Mouse (Mus musculus): ENCODE data around the gene Ly6g6f. TPM values are rescaled to one million over a fixed set of nuclear protein-coding genes. Genes with fewer than 3 reads are reported as not detected.
"Not testable (repeated sequence)": the region's sequence is repeated elsewhere in the genome, so short reads cannot be mapped to it uniquely, and the experiment has no call there.

Gene Ly6g6f
- polyA plus RNA-seq, 1 experiment from 2014 or later = 0.36 TPM

DNA sequence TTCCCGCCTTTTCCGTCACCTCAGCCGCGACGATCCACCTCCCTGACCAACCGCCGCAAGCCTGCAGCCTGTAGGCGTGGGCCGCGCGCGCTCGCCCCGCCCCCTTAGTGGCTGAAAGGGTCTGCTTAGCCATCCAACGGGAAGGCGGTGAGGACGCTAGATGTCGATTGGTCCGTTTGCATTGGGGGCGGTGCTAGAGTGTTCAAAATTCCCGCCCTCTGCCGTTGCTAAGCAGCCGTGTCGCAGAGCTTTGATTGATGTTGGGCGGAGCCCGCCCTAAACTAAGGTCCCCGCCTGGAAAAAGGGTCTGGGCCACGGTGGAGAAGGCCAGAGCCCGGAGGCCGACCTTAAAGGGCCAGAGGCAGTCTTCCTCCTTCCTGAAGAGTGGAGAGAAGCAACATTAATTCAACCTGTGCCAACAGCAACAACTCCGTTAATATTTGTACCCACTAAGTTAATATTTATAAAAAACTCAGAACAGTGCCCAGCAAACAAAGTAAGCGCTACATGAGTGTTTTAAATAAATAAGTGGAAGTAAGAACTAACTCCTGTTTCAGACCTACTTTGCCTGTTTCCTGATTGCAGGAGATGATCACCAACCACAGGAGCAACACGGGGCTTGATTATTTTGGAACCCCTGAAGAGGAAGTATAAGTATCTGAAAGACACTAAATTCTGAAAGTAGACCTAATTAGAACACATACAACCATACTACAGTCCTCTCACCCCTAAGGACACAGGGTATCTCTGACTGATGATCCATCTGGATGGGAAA, 38.5 kb downstream of the Ly6g6f start, which contains the start of gene Msh5:
Msh5 (minus strand) TSS at position 65 of the 775 bp plus-strand sequence.
- peak; percentile 97 for ATAC-seq (replicated peaks; ENCODE audit: insufficient number of reproducible peaks, low FRiP score, low TSS enrichment, low read depth)
- Histone ChIP-seq H3K9me3 (replicated peaks; ENCODE audit: control insufficient read depth, low read length) (no peaks in the 10 kb centered on the region), H3K4me1 (ENCODE audit: control insufficient read depth, insufficient read depth, low read length) (no peaks in the 10 kb centered on the region; the same call in 1 of the 2 replicates), H3K27ac (replicated peaks; ENCODE audit: low read depth, low read length) (peak within 1 kb of the TSS; percentile 48; the same call in 1 of the 2 replicates), H3K36me3 (replicated peaks; ENCODE audit: control insufficient read depth, insufficient read depth, low read depth, low read length) (no peaks in the 10 kb centered on the region), H3K4me2 (ENCODE audit: low read depth, low read length) (peak within 1 kb of the TSS; percentile 87), H3K4me3 (ENCODE audit: low read depth, low read length) (peak within 1 kb of the TSS; percentile 41), H3K27me3 (ENCODE audit: control insufficient read depth, insufficient read depth, low read length) (no peaks in the 10 kb centered on the region), H3K9ac (replicated peaks; ENCODE audit: low read length) (peak within 1 kb of the TSS; percentile 80)
- DNase-seq (ENCODE audit: low spot score) = peak; percentile 100
- WGBS = 3% methylated on average over 31 of the region's 33 CpGs

DNA sequence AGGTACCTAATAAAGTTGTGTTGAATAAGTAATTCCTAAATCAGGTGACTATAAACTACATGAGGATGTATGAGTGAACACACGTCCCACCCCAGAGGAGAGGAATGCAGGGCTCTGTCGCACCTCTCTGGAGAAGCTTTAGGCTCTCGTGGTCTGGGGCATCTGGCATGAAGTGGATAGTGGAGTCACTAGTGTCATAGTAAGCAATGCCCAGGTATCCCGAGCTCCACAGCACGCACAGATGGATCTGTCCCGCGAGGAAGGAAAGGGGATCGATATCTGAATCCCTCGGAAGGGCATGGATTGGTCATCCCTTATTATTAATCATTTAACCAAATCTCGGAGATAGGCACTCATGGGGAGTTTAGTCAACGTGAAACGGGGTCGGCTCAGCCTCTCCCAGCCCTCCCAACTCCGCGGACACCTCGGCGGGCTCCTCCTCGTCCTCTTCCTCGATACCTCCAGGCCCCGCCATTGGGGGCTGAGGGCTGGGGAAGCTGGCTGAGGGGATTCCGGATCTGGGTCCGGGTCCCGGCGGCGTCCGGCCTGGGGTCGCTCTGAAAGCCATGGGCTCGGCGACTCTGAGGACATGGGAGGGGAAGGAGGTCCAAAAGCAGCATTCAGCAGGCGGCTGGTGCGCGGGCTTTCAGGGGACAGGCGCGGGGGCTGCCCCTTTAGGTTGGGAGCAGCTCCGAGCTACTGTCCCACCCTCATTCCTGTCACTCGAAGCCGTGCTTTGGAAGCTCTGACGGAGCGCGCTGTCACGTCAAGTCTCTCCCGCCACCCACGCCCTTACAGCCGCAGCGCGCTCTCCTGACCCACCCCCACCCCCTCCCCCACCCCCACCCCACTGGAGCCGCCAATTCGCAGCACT, 39.4 kb downstream of the Ly6g6f start:
- peak overlapping the region; percentile 48; the same call in 1 of the 2 replicates for H3K27ac ChIP-seq (replicated peaks; ENCODE audit: low read depth, low read length)
- H3K9ac ChIP-seq (replicated peaks; ENCODE audit: low read length) = peak overlapping the region; percentile 80
- H3K27me3 ChIP-seq (ENCODE audit: control insufficient read depth, insufficient read depth, low read length) = no peaks in the 10 kb centered on the region
- no peaks in the 10 kb centered on the region; the same call in 1 of the 2 replicates for H3K4me1 ChIP-seq (ENCODE audit: control insufficient read depth, insufficient read depth, low read length)
- no peaks in the 10 kb centered on the region for H3K36me3 ChIP-seq (replicated peaks; ENCODE audit: control insufficient read depth, insufficient read depth, low read depth, low read length)
- H3K4me3 ChIP-seq (ENCODE audit: low read depth, low read length) = peak overlapping the region; percentile 41
- no peak for DNase-seq (ENCODE audit: low spot score)
- peak; percentile 71 for ATAC-seq (replicated peaks; ENCODE audit: insufficient number of reproducible peaks, low FRiP score, low TSS enrichment, low read depth)
- 7% methylated on average over 46 of the region's 48 CpGs for WGBS
- no peaks in the 10 kb centered on the region for H3K9me3 ChIP-seq (replicated peaks; ENCODE audit: control insufficient read depth, low read length)
- H3K4me2 ChIP-seq (ENCODE audit: low read depth, low read length) = peak overlapping the region; percentile 87

DNA sequence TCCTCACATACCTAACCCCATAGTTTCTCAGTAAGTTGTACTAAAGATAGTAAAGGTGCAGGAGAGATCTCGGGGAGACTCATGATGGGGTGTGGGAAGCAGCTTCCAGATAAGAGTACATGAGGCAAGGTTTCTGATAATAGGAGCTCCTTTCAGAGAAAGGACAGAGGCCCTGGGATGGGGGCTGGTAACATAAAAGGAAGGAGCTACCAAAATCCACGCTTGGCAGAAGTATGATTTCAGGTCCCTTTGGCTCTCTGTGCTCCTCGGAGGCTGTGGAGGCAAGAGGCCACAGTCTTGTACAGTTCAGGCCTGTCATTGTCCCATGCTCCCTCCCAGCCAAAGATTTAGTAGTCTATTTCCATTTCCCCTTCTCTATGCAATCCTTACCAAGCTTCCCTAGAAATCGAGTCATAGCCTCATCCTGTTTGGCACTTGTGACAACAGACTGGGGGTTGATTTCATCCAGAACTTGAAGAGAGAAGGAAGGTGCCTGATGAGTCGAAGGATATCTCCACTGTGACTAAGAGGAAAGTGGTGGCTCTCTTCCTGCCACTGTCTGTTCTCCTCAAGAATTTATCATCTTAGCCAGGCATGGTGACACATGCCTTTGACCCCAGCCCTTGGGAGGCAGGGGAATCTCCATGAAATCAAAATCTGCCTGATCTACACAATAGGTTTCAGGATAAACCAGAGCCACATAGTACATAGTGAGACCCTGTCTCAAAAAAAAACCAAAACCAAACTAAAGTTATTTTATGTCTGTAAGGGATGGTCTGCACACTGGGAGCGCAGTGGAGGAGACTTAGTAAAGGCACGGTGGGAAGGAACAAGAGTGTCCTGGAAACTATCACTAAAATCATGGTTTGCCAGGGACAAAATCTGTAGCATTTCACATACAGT, 40.3 kb downstream of the Ly6g6f start:
- DNase-seq (ENCODE audit: low spot score) = no peak
- H3K4me2 ChIP-seq (ENCODE audit: low read depth, low read length) = peak overlapping the region; percentile 87; the same call in 1 of the 2 replicates
- H3K27ac ChIP-seq (replicated peaks; ENCODE audit: low read depth, low read length) = no peak overlapping the region
- H3K4me1 ChIP-seq (ENCODE audit: control insufficient read depth, insufficient read depth, low read length) = no peaks in the 10 kb centered on the region; the same call in 1 of the 2 replicates
- peak overlapping the region; percentile 41; the same call in 1 of the 2 replicates for H3K4me3 ChIP-seq (ENCODE audit: low read depth, low read length)
- H3K9me3 ChIP-seq (replicated peaks; ENCODE audit: control insufficient read depth, low read length) = no peaks in the 10 kb centered on the region
- H3K36me3 ChIP-seq (replicated peaks; ENCODE audit: control insufficient read depth, insufficient read depth, low read depth, low read length) = no peaks in the 10 kb centered on the region
- no peaks in the 10 kb centered on the region for H3K27me3 ChIP-seq (ENCODE audit: control insufficient read depth, insufficient read depth, low read length)
- H3K9ac ChIP-seq (replicated peaks; ENCODE audit: low read length) = no peak overlapping the region
- WGBS = 92% methylated on average over 7 of the region's 7 CpGs
- no peak for ATAC-seq (replicated peaks; ENCODE audit: insufficient number of reproducible peaks, low FRiP score, low TSS enrichment, low read depth)

DNA sequence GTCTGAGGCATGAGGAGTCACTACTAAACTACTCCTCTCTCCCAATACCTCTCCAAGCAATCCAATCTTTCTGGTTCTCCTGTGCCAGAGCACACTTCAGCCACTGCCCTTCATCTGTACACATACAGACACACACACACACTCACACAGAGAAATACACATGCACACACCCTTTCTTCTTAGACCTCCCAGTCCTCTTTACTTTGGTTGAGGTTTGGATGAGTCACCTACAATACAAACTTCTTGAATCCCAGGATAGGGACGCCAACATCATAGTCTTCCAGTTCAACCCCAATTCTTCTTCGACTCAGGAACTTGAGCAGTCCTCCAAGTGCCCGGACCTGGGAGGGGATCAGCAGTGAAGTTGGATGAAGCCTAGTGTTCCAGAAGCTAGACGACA, 41.6 kb downstream of the Ly6g6f start:
- DNase-seq (ENCODE audit: low spot score) = no peak
- no peaks in the 10 kb centered on the region for H3K4me1 ChIP-seq (ENCODE audit: control insufficient read depth, insufficient read depth, low read length)
- H3K9me3 ChIP-seq (replicated peaks; ENCODE audit: control insufficient read depth, low read length) = no peaks in the 10 kb centered on the region
- no peaks in the 10 kb centered on the region for H3K36me3 ChIP-seq (replicated peaks; ENCODE audit: control insufficient read depth, insufficient read depth, low read depth, low read length)
- no peak overlapping the region for H3K9ac ChIP-seq (replicated peaks; ENCODE audit: low read length)
- 86% methylated on average over 4 of the region's 4 CpGs for WGBS
- no peak overlapping the region for H3K4me2 ChIP-seq (ENCODE audit: low read depth, low read length)
- no peak overlapping the region for H3K27ac ChIP-seq (replicated peaks; ENCODE audit: low read depth, low read length)
- no peak overlapping the region for H3K4me3 ChIP-seq (ENCODE audit: low read depth, low read length)
- no peak for ATAC-seq (replicated peaks; ENCODE audit: insufficient number of reproducible peaks, low FRiP score, low TSS enrichment, low read depth)
- H3K27me3 ChIP-seq (ENCODE audit: control insufficient read depth, insufficient read depth, low read length) = no peaks in the 10 kb centered on the region

DNA sequence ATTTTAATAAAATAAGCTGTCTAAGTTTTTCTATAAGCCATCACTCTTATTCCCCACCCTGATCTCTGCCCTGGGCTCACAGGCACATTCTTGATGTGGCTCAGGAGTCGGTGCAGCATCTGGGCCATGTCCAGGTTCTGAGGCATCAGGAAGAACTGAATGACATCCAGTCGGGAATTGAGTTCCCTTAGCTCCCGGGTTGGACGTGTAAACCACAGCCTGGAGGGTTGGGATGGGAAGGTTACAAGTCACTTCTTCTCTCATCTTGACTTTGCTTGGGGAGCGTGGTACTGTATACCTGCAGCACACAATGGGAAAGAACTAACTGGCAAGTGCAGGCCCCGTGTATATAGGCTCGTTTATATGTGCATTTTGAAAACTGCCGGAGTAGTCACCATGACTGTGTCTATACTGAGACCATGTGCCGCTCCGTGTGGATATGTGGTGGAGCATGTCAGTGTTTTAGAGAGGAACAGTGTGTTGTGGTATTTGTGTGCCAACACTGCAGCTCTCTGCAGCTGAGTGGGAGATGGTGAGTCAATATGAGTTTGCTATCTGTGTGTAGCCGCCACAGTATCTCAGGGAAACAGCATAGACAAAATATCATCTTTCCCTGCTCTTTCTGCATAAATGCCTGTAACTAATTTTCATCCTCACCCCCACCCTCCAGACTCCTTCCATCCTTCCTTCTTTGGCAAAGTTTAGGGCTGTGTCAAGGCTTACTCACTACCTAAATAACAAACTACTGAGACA, 46.1 kb downstream of the Ly6g6f start:
- Histone ChIP-seq H3K9me3 (replicated peaks; ENCODE audit: control insufficient read depth, low read length) (no peaks in the 10 kb centered on the region), H3K9ac (replicated peaks; ENCODE audit: low read length) (no peak overlapping the region), H3K27ac (replicated peaks; ENCODE audit: low read depth, low read length) (no peak overlapping the region), H3K27me3 (ENCODE audit: control insufficient read depth, insufficient read depth, low read length) (no peaks in the 10 kb centered on the region), H3K4me2 (ENCODE audit: low read depth, low read length) (no peak overlapping the region), H3K36me3 (replicated peaks; ENCODE audit: control insufficient read depth, insufficient read depth, low read depth, low read length) (no peaks in the 10 kb centered on the region), H3K4me1 (ENCODE audit: control insufficient read depth, insufficient read depth, low read length) (no peaks in the 10 kb centered on the region), H3K4me3 (ENCODE audit: low read depth, low read length) (no peak overlapping the region)
- DNase-seq (ENCODE audit: low spot score) (no peak), ATAC-seq (replicated peaks; ENCODE audit: insufficient number of reproducible peaks, low FRiP score, low TSS enrichment, low read depth) (no peak)
- 87% methylated on average over 11 of the region's 11 CpGs for WGBS

DNA sequence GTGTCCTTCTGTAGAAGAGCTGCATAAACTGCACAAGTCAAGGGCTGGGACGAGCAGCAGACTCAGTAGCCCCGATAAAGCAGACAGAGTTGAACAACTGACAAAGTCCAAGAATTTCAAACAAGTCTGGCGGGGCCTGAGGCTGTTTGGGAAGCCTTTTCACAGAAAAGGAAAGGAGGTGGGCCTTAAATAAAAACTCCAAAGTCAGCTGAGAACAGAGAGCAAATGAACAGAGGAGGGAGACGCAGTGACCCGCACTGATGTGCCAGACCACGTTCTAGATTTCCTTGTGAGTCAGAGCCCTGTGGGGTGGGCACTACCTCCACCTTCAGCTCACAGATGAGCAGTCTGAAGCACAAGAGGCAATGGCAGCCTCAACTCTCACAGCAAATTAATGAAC, 50.5 kb downstream of the Ly6g6f start:
- DNase-seq (ENCODE audit: low spot score) (no peak), ATAC-seq (replicated peaks; ENCODE audit: insufficient number of reproducible peaks, low FRiP score, low TSS enrichment, low read depth) (no peak)
- Histone ChIP-seq H3K4me2 (ENCODE audit: low read depth, low read length) (no peak overlapping the region), H3K4me1 (ENCODE audit: control insufficient read depth, insufficient read depth, low read length) (no peaks in the 10 kb centered on the region), H3K27ac (replicated peaks; ENCODE audit: low read depth, low read length) (no peak overlapping the region), H3K36me3 (replicated peaks; ENCODE audit: control insufficient read depth, insufficient read depth, low read depth, low read length) (no peaks in the 10 kb centered on the region), H3K4me3 (ENCODE audit: low read depth, low read length) (no peak overlapping the region), H3K9ac (replicated peaks; ENCODE audit: low read length) (no peak overlapping the region), H3K27me3 (ENCODE audit: control insufficient read depth, insufficient read depth, low read length) (no peaks in the 10 kb centered on the region), H3K9me3 (replicated peaks; ENCODE audit: control insufficient read depth, low read length) (no peaks in the 10 kb centered on the region)
- 62% methylated on average over 6 of the region's 6 CpGs for WGBS

DNA sequence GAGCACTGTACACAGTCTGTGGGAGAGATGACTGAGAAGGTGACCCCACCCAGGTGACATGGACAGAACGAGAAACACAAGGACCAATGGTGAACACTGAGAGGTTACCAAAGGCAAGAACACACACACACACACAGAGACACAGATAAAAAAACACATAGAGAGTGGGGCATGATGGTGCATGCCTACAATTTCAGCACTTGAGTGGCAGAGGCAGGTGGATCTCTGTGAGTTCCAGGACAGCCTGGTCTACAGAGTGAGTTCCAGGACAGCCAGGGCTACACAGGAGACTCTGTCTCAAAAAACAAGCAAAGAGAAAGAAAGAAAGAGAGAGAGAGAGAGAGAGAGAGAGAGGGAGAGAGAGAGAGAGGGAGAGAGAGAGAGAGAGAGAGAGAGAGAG, 51.7 kb downstream of the Ly6g6f start:
- not testable (repeated sequence) for H3K4me3 ChIP-seq (ENCODE audit: low read depth, low read length); H3K9ac ChIP-seq (replicated peaks; ENCODE audit: low read length); ATAC-seq (replicated peaks; ENCODE audit: insufficient number of reproducible peaks, low FRiP score, low TSS enrichment, low read depth); H3K27me3 ChIP-seq (ENCODE audit: control insufficient read depth, insufficient read depth, low read length); H3K36me3 ChIP-seq (replicated peaks; ENCODE audit: control insufficient read depth, insufficient read depth, low read depth, low read length); H3K4me2 ChIP-seq (ENCODE audit: low read depth, low read length); H3K27ac ChIP-seq (replicated peaks; ENCODE audit: low read depth, low read length); H3K4me1 ChIP-seq (ENCODE audit: control insufficient read depth, insufficient read depth, low read length); H3K9me3 ChIP-seq (replicated peaks; ENCODE audit: control insufficient read depth, low read length); DNase-seq (ENCODE audit: low spot score)
- 78% methylated on average over 1 of the region's 1 CpGs for WGBS
